Mouse (Mus musculus) E14TG2a.4 (cell line): ENCODE measurements around the gene Cuedc2.

Experiments used
- H3K27me3 ChIP-seq: 2 replicates; pipeline ENCODE4 v1.6.1; 2014; ENCODE audit warnings: low read length, control low read depth; ENCODE audit not compliant: insufficient read depth
- H3K36me3 ChIP-seq: 2 replicates; pipeline ENCODE4 v1.6.1; 2014; ENCODE audit warnings: low read length, control low read depth; ENCODE audit not compliant: insufficient read depth
- H3K4me1 ChIP-seq: replicated peaks from 2 replicates; pipeline ENCODE4 v1.6.1; 2014; ENCODE audit warnings: low read depth, low read length, control low read depth
- H3K4me3 ChIP-seq: replicated peaks from 2 replicates; pipeline ENCODE4 v1.5.1; 2014; ENCODE audit warnings: mild to moderate bottlenecking, low read length
- H3K9me3 ChIP-seq: 2 replicates; pipeline ENCODE4 v1.6.1; 2014; ENCODE audit warnings: low read length, control low read depth
- CTCF ChIP-seq: conservative IDR thresholded peaks from 2 replicates; pipeline ENCODE4 v1.5.1; 2014; ENCODE audit warnings: low read length
- NANOG ChIP-seq: IDR thresholded peaks from 2 replicates; pipeline ENCODE4 v1.6.1; 2014; ENCODE audit warnings: borderline replicate concordance, low read length, mixed read lengths
- POU5F1 ChIP-seq: IDR thresholded peaks from 2 replicates; pipeline ENCODE4 v1.6.1; 2014; ENCODE audit warnings: low read length, borderline replicate concordance

The Cuedc2 gene

GRCm38 (mm10) chr19:46362104-46362503 lies 23.6 kb upstream of the Cuedc2 start:
- H3K9me3 ChIP-seq = no peaks in the 10 kb centered on the region
- H3K36me3 ChIP-seq = peaks cover 7% of the 10 kb centered on the region; the same call in 1 of the 2 replicates
- H3K27me3 ChIP-seq = 0 out of 2 replicates have a peak, but pooled peaks cover 2% of the 10 kb centered on the region
- TF ChIP-seq POU5F1 (no peak), NANOG (no peak), CTCF (no peak)
- peaks cover 54% of the 10 kb centered on the region for H3K4me1 ChIP-seq
- H3K4me3 ChIP-seq = no peak overlapping the region

GRCm38 (mm10) chr19:46358381-46358780 lies 19.9 kb upstream of the Cuedc2 start:
- no peak for TF ChIP-seq CTCF
- TF ChIP-seq NANOG = peak; percentile 43; the same call in 1 of the 2 replicates
- TF ChIP-seq POU5F1 = no peak
- Histone ChIP-seq H3K4me3 (peak overlapping the region; percentile 85), H3K27me3 (peaks cover 7% of the 10 kb centered on the region; the same call in 1 of the 2 replicates), H3K4me1 (peaks cover 58% of the 10 kb centered on the region), H3K9me3 (no peaks in the 10 kb centered on the region), H3K36me3 (peaks cover 4% of the 10 kb centered on the region; the same call in 1 of the 2 replicates)

- no peaks in the 10 kb centered on the region for H3K9me3 ChIP-seq
- H3K4me1 ChIP-seq = peaks cover 51% of the 10 kb centered on the region
- H3K27me3 ChIP-seq = peaks cover 9% of the 10 kb centered on the region
Measured at GRCm38 (mm10) chr19:46357344-46358280, 19.1 kb upstream of the Cuedc2 start.

GRCm38 (mm10) chr19:46356701-46357138 lies 18.2 kb upstream of the Cuedc2 start:
- TF ChIP-seq CTCF = no peak
- TF ChIP-seq POU5F1 = no peak
- no peak for TF ChIP-seq NANOG
- H3K9me3 ChIP-seq = no peaks in the 10 kb centered on the region
- peaks cover 17% of the 10 kb centered on the region for H3K27me3 ChIP-seq
- peaks cover 43% of the 10 kb centered on the region for H3K4me1 ChIP-seq
- peak overlapping the region; percentile 85 for H3K4me3 ChIP-seq
- peaks cover 4% of the 10 kb centered on the region; the same call in 1 of the 2 replicates for H3K36me3 ChIP-seq

More at GRCm38 (mm10) chr19:46357344-46358280, 19.1 kb upstream of the Cuedc2 start:
- peaks cover 4% of the 10 kb centered on the region; the same call in 1 of the 2 replicates for H3K36me3 ChIP-seq
- TF ChIP-seq POU5F1 = no peak
- peak overlapping the region; percentile 85 for H3K4me3 ChIP-seq

- peaks cover 19% of the 10 kb centered on the region for H3K4me1 ChIP-seq
- H3K4me3 ChIP-seq = peak within 1 kb of the TSS; percentile 86
- H3K27me3 ChIP-seq = peaks cover 69% of the 10 kb centered on the region
- H3K36me3 ChIP-seq = no peaks in the 10 kb centered on the region
- H3K9me3 ChIP-seq = no peaks in the 10 kb centered on the region
- TF ChIP-seq POU5F1 = no peak
Measured at GRCm38 (mm10) chr19:46350168-46350932, 11.8 kb upstream of the Cuedc2 start, which contains the start of gene 2310034G01Rik. Gene 2310034G01Rik (minus strand): TSS chr19:46350302.

- no peak for TF ChIP-seq POU5F1
- TF ChIP-seq CTCF = no peak
- TF ChIP-seq NANOG = no peak
Measured at GRCm38 (mm10) chr19:46349550-46349949, 11.0 kb upstream of the Cuedc2 start.

GRCm38 (mm10) chr19:46348761-46349458 lies 10.4 kb upstream of the Cuedc2 start:
- TF ChIP-seq CTCF (no peak), POU5F1 (no peak), NANOG (no peak)
- H3K9me3 ChIP-seq = no peaks in the 10 kb centered on the region
- H3K4me1 ChIP-seq = peaks cover 29% of the 10 kb centered on the region
- H3K4me3 ChIP-seq = peak overlapping the region; percentile 86
- peaks cover 78% of the 10 kb centered on the region for H3K27me3 ChIP-seq
- no peaks in the 10 kb centered on the region for H3K36me3 ChIP-seq

More at GRCm38 (mm10) chr19:46349550-46349949, 11.0 kb upstream of the Cuedc2 start:
- Histone ChIP-seq H3K36me3 (no peaks in the 10 kb centered on the region), H3K4me3 (peak overlapping the region; percentile 86), H3K4me1 (peaks cover 26% of the 10 kb centered on the region), H3K9me3 (no peaks in the 10 kb centered on the region), H3K27me3 (peaks cover 76% of the 10 kb centered on the region)
